Mouse (Mus musculus) layer of hippocampus, adult 11-12 months (tissue): ENCODE results near the gene Ttc41.

ENCODE experiments used
- DNase-seq: peaks from one replicate; pipeline ENCODE4 v3.0.0; 2022; ENCODE audit warnings: low spot score

The Ttc41 gene

DNA sequence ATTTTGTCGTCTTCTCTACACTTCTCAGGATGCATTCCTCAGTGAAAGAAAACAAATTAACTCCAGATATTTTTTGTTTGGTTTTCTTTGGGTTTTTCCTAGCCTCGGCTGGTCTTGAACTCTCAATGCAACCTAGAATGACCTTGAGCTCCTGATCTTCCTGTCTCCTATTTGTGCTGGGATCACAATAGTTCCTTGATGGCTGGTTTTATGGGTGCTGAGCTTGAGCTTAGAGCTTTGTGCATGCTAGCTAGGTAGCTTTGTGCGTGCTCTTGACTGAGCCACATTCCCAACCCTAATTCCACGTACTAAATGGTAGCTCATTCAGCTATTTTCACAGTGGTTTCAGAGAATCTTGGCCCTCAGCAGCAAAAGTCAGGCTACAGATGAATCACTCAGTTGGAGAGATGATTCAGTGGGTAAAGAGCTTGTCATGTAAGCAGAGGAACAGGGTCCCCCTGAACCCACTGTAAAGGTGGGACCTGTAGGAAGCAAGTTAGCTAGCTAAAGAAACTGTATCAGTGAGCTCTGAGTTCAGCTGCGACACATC is 78.6 kb downstream of the Ttc41 start:
- DNase-seq: no peak

DNA sequence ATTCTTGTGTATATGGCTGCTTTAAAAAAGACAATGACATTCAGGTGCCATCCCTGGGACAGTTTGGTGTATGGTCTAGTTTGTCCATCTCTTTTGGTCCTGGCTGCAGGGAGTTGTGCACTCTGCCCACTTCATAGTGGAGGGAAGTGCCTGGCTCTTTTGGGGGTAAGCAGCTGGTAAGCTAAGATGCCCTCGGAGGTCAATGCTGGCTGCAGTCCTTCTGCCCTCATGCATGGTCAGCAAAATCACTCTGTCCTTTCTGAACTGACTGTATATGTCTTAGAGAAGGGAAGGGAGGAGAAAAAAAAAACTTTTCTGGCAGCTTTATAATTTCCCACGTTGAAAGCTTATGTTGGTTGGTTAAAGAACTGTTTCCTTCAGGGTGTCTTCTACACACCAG is 79.8 kb downstream of the Ttc41 start:
- DNase-seq: no peak

DNA sequence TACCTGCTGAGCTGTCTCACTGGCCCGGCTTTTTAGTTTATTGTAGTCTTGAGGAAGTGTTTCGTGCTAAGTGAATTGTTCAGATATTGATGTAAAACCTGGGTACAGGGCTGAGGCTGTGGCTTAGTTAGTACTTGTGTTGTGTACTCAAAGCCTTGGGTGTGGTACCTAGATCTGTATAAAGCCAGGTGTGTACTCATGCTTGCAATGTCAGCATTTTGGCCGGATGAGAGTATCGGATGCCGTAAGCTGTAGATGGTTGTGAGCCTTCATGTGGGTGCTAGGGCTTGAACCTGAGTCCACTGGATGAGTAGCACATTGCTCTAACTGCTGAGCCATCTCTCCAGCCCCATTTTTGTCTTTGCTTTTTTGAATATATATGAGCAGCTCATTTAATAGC is 80.5 kb downstream of the Ttc41 start:
- no peak for DNase-seq

DNA sequence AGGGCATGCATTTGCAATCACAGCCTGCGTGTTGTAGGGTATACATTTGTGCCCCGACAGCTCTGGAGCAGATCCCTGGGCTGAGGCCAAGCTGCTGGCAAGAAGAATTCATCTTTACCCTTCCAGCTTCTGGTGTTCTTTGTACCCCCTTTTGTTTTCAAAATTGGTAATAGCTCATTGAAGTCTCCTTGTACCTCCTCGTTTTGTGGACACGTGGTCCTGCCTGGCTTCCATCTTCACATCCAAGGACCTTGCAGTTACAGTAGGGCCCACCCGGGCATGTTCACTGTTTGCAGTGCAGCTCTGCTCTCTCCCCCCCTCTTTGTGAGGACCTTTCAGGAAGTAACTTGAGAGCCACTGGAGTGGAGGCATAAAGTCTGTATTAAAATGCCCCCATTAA is 82.6 kb downstream of the Ttc41 start:
- DNase-seq: no peak

DNA sequence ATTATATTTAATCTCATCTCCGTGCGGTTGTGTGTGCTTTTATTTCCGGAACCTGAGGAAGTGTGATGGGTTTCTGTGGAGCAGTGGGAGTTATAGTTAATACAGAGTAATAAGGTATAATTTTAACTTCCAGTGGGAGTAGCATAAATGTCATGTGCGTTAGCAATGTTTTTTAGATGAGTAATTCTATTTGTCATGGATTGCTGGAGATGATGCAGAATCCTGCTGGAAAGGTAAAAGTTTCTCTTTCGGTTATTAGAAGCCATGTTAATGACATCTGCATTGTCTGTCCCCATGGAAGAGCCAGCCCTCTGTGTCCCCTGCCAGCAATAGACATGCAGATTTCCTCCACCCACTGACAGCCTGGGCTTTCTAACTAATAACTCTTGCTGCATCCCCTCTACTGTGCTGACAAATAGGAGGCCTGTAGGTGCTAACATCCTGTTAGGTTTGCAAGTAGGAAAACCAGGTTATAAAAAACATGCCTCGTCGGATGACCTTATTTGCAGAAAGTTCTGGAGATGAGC is 83.6 kb downstream of the Ttc41 start:
- DNase-seq: peak; percentile 40

DNA sequence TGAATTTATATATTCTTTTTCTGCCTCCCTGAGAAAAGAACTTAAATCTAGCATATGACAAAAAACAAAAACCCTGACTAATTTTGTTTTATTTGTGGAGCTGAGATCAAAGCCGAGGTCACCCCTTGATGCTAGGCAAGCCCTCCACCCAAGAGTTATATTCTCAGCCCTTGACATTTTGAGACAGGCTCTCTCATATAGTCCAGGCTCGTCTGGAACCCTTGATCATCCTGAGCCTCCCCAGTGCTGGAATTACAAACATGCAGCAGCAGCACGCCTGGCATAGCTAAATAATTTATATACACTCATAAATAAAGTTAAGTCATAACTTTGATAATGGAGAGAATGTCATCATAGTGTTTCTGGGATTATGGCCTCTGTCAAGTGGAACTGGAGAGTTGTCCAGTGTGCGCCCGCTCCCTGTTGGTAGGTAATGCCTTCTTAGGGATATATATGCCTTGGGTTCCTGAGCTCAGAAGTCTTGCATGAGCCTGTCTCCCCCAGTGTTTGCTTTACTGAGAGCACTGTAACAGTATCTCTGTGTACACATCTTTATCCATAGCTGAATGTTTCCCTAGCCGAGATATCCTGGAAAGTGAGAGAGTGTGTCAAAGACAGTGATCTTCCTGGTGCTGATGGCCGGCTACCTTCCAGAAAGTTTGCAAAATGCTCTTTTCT is 86.0 kb downstream of the Ttc41 start:
- no peak for DNase-seq

DNA sequence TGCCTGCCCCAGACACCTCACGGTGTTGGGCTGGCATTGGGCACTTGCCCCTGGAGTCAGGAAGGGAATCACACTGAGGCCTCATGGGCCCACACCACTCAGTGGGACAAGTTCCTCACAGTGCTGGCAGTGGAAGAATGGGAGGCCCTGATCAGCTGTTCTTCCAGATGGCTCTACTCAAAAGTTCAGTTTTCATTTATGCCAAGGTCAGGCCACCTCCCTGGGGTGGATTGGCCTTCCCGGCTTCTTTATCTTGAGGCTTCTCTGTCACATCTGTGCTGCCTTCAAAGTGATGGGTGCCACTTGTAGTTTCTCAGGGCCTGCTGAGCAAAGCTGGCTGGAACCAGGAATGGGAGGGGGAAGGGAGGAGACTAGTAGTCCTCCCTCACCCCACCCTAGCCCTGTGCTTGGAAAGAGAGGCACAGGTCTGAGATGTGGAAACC is 87.9 kb downstream of the Ttc41 start:
- DNase-seq: no peak

DNA sequence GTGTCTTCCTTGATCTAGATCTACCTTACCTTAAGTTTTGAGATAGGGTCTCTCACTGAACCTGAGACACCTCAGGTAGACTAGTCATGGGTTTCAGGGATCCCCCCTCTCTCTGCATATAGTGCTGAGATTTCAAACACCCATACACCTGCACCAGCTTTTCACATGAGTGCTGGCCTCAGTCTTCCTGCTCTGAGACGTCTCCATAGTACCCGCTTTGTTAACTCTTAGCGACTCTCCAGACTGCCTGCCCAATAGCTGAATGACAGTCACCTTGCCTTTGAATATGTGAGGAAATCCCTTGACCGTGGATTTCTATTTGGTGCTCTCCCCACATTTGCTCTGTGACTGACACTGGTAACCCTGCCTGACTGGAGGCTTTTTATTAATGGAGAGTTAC is 88.6 kb downstream of the Ttc41 start:
- no peak for DNase-seq

DNA sequence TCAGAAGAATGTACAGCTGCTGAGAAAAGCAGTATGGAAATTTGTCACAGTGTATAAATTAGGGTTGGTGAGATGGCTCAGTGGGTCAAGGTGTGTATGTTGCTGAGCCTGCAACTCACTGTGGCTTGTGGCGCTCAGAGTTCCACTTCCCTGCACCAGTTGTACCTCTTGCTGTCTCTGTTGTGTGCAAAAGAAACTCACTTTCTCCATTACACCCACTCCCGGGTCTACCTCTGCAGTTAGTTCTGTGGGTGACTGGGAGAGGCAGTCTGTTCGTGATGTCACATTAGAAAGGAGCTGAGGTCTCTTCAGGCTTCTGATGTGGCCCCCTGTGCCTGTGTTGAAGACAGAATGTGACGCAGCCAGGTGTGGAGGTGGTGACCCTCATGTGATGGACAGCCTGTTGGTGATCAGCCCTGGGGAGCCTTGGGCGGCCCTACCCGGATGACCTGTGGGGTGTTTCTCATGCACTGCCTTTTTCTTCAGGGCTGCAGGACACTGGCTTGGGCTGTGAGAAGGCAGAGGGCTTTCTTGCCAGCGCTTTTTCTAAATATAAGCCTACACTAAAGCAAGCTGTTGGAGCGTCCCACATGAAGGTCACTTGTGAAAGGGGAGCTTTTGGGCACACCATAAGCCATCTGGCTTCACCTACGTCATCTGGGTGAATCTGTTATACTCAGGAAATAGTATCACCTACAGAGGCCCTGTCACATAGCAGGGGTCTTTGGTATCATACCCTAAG is 89.4 kb downstream of the Ttc41 start:
- no peak for DNase-seq

DNA sequence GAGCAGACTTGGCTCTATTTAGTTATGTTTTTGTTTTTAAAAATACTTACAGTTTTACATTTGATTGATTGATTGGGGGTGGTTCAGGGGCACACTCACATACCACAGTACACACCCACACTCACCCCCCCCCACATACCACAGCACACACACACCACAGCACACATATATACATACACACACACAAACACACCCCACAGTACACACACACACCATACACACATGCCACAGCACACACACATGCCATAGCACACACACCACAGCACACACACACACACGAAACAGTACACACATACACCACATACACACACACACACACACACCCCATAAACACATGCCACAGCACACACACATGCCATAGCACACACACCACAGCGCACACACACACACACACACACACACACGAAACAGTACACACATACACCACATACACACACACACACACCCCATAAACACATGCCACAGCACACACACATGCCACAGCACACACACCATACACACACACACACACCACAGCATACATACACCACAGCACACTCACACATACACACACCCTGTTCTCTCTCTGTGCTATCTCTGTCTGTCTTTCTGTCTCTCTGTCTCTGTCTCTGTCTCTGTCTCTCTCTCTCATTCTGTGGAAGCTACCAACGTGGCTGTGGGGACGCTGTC is 90.6 kb downstream of the Ttc41 start:
- DNase-seq: no peak

DNA sequence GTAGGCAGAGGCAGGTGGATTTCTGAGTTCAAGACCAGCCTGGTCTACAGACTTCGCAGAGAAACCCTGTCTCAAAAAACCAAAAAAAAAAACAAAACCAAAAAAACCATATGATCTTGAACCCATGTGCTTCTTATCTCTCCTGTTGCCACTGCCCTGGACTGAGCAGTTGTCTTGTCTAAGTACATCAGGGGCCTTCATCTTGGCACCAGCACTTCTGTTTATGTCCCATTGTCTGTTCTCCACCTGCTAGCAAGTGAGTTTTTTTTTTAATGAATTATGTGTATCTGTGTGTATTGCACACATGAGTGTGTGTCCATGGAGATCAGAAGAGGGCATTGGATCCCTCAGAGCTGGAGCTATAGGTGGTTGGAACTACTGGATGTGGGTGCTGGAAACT is 101.8 kb downstream of the Ttc41 start:
- DNase-seq: no peak

DNA sequence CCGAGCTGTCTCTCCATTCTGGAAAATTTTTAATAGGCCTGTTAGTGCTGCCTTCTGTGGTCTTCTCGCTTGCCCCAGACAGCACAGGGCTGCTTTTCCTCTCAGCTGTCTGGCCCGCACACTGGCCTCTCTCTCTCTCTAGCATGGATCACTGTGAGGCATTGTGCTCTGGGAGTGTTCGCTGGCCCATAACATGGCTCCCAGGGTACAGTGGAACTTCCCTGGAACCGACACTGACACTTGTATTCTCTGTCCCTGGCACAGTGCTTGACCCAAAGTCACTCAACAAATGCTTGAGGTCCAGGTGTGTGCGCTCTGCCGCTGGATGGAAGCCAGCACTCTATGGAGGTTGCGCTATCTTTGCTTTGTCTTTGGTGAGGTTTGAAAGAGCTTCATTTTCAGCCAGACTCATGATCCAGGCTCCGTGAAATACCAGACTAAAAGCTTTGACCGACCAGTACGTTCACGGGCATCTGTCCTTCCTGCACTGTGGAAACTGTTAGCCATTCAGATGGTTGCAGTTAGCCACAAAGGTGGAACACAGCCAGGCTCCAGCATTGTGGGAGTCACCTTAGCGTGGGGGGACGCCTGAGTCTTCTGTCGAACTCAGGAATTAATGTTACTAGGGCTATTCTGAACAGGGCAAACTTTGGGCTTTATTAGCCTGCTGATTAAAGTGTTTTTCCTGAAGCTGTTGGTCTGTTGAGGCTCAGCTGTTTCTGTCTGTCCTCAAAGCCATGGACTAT is 102.6 kb downstream of the Ttc41 start:
- no peak for DNase-seq

DNA sequence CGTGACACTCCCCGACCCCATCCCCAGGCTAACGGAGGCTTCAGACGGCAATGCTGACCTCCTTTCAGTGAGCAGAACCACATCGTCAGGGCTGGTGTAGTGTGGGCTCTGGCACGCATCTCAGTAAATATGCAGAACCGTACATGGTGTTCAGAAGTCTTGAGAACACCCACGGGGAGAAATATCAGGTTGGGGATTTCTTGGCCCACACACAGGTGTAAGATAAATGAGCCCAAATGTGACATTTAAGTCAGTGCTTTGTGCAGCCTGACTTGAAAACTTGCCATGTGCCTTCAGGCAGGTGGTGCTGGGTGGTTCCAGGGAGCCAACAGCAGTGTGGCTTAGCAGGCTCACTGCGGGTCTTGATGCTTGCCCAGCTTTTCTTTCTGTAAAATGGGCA is 104.4 kb downstream of the Ttc41 start:
- peak; percentile 47 for DNase-seq

DNA sequence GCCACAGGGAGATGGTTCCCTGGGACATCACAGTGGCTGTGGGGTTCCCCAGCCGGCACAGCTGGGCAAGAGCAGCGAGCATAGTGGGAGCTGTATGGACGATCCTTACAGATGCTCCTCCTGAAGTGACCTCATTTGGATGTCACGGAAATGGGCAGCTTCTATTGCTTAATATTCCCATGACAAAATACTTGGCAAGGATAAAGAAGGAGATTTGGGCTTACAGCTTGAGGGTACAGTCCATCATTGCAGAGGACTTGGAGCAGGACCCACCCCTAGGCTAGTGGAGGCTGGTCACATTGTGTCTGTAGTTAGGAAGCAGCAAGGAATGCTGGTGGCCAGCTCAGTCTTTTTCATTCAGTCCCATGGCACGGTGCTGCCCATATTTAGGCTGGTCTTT is 105.0 kb downstream of the Ttc41 start:
- DNase-seq: no peak

DNA sequence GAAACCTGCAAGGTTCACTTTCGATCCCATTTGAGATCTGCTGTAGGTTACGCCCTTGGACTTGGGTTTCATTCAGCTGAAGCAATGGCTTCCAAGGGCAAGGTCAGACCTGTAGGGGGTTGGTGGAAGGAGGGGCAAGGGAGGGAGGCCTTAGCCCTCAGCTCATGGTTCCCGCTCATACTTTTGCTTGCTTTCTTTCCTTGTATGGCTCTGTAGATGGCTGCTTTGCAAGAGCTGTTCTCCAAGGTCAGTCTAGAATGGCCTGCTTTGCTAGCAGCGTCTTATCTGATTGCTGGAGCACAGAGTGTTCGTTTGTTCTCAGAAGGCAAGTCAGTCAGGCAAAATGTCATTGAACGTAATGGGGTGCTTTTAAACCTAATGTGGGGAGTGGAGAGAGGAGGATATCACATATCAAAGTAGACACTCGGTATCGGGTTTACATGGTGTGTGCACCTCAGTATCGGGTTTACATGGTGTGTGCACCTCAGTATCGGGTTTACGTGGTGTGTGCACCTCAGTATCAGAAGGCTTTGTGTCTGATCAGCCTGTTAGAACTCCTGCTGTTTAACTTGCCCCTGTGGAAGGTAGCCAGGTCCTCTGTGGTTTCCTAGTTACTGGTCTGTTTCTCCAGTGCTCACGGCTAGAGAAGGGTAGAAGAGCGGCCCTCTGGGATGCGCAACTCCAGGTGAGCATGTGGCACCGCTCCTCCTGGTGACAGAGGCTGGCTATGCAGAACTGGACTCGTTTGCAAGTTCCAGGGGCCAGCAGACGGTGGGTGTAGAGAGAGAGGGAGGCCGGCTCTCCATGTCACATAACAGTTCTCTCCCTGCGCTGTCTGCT is 108.9 kb downstream of the Ttc41 start:
- DNase-seq: no peak

DNA sequence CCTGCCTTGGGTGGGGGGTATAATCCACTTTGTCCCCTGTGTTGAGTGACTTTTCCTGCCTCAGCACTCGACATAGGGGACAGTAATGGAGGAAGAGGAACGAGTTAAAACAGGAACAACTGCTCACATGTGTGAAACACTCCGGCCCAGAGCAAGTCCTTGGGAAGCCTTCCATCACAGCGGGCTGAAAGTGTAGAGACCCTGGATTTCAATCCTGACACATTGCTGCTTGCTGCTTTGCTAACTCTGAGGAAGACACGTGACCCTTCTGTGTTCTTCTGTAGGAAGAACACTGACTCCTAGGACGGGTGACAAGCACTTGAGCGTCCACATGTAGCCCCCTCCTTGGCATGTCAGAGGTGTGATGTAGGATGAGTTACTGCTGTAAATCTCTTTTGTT is 109.5 kb downstream of the Ttc41 start:
- no peak for DNase-seq

DNA sequence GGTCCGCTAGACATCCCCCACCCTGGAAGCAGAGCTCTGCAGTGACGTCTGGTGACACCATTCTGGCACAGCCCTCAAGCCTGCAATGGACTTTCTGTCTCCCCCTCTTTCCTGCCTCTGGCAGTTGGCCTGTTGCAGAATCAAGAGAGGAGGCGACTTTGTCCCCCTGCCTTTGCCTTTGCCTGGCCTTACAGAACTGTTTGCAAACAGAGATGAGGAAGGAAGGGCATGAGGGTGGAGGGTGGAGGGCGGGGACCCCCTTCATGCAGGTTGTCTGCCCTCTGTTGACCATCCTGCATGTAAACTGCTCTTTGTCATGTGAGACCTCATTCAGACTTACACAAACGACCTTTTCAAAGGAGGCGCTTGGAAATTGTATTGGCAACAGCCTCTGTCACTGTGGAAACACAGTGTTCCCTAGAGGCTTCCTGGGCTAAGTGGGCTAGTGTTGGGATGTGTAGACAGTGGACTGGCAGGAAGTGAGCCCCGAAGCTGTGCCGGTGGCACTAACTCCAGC is 114.1 kb downstream of the Ttc41 start:
- DNase-seq: no peak

DNA sequence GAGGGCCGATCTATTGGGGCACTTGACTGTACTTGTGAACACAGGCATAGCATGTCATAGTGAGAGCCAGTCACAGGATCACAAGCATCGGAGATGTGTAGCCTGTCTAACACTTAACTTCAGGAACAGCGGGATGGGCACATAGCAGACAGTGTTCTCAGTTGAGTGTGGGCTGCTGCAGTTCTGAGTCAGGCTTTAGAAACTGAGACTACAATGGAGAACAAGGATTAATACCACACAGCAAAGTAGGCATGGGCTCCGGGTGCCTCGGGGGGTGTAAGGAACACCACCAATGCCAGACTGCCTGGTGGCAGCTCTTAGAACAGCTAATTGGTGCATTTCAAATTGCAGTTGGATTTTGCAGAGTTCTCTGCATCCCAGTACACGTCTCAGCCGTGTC is 115.4 kb downstream of the Ttc41 start:
- no peak for DNase-seq

DNA sequence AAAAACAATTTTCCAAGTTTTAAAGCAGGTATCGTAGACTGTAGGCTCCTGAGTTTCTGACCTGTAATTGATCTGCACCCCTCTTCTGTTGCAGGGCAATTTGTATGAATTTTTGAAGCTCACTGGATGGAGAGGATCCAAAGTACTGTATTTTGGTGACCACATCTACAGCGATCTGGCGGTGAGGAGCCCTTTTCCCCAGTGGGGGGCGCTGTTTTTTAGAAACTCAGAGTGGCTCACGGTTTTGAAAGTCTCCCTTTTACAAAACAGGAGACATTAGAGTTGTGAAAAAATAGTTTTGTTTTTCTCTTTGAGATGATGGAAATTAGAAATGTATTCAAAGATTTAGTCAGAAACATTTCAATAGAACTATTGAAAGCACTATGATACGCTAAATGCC is 118.5 kb downstream of the Ttc41 start:
- DNase-seq: no peak

DNA sequence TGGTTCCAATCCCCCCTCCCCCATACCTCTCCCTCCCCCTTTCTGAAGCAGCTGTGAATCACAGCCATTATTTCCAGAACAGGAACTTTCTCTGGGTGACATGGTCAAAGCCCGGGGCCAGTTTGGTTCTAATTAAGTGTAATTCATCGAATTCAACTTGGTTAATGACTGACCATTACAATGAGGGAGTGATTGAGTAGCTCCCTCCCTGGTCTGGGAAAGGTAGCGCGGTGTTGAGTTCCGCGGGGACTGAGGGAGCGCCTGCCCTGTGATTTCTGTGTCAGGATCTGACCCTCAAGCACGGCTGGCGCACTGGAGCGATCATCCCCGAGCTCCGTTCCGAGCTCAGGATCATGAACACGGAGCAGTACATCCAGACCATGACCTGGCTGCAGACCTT is 119.3 kb downstream of the Ttc41 start:
- DNase-seq: no peak
